In genomic region chr2:29889991-29890833, GRCm38 (mm10) we compare ENCODE assay signal across 1 mouse cellular context.
A peak's percentile ranks its signal among the peaks of the same experiment; 100 is the strongest.
TF ChIP-seq lines count a peak whose summit lies in the region.

No protein-coding gene starts in this region.

TF ChIP-seq in MEL, 35 proteins besides CTCF, POLR2A, EP300 and RAD21 (continued from another document):
- TF ChIP-seq ZKSCAN1 (IDR thresholded peaks at IDR 0.05; ENCODE audit: low read depth, low read length) (no peak), CHD1 (IDR thresholded peaks at IDR 0.05; ENCODE audit: low read depth, low read length) (no peak), UBTF (IDR thresholded peaks at IDR 0.05; ENCODE audit: borderline replicate concordance, insufficient read depth, low read depth, low read length) (no peak), TAL1 (IDR thresholded peaks at IDR 0.05; ENCODE audit: low read length) (no peak), CHD2 (IDR thresholded peaks at IDR 0.05; ENCODE audit: low read length) (no peak), SIN3A (IDR thresholded peaks at IDR 0.05; ENCODE audit: low read length) (peak; percentile 43), NELFE (IDR thresholded peaks at IDR 0.05; ENCODE audit: low read depth, low read length) (peak; percentile 32; the same call in 1 of the 2 replicates), TBP (IDR thresholded peaks at IDR 0.05; ENCODE audit: low read depth, low read length) (no peak), MYB (IDR thresholded peaks at IDR 0.05; ENCODE audit: low read depth, low read length) (no peak), ETS1 (IDR thresholded peaks at IDR 0.05; ENCODE audit: low read depth, low read length) (no peak), E2F4 (IDR thresholded peaks at IDR 0.05; ENCODE audit: borderline replicate concordance, low read depth, low read length) (0 out of 2 replicates have a peak, but pooled peaks have one; percentile 18), USF1 (IDR thresholded peaks at IDR 0.05; ENCODE audit: low read depth, low read length) (no peak), POLR2AphosphoS5 (IDR thresholded peaks at IDR 0.05; ENCODE audit: borderline replicate concordance, low read depth, low read length) (no peak), HCFC1 (IDR thresholded peaks at IDR 0.05; ENCODE audit: low read depth, low read length) (no peak; the same call in 1 of the 2 replicates), GATA1 (IDR thresholded peaks at IDR 0.05; ENCODE audit: low read depth, low read length) (no peak)
TF ChIP-seq in MEL: peak in this region for 9.
